Mouse (Mus musculus) liver, postnatal 0 days (tissue): ENCODE data around the gene G3bp2. TPM values are rescaled to one million over a fixed set of nuclear protein-coding genes. Genes with fewer than 3 reads are reported as not detected.

ENCODE experiments used
- ATAC-seq: fragments of 200-750 bp; cut with Nextera tagmentation; 2 replicates; pipeline ENCODE4 v1.8.0; 2017; ENCODE audit warnings: mild to moderate bottlenecking, moderate library complexity
- DNase-seq: peaks from one replicate; pipeline ENCODE4 v3.0.0-alpha.2; 2016
- H3K27ac ChIP-seq: fragments of 300-500 bp; sonication (generic); 2 replicates; pipeline ENCODE4 v1.5.1; 2014; ENCODE audit warnings: antibody characterized with exemption, moderate library complexity, mild to moderate bottlenecking, low read depth
- H3K27me3 ChIP-seq: fragments of 300-500 bp; sonication (generic); 2 replicates; pipeline ENCODE4 v1.6.1; 2014; ENCODE audit warnings: low read length, control low read depth, mixed read lengths; ENCODE audit not compliant: insufficient read depth
- H3K36me3 ChIP-seq: fragments of 300-500 bp; sonication (generic); replicated peaks from 2 replicates; pipeline ENCODE4 v1.6.1; 2014; ENCODE audit warnings: mild to moderate bottlenecking, control low read depth, low read length, moderate library complexity, mixed read lengths; ENCODE audit not compliant: insufficient read depth
- H3K4me1 ChIP-seq: fragments of 300-500 bp; sonication (generic); 2 replicates; pipeline ENCODE4 v1.6.1; 2014; ENCODE audit warnings: antibody characterized with exemption, mild to moderate bottlenecking, control low read depth; ENCODE audit not compliant: insufficient read depth
- H3K4me2 ChIP-seq: fragments of 300-500 bp; sonication (generic); 2 replicates; pipeline ENCODE4 v1.6.1; 2014; ENCODE audit warnings: low read depth, mild to moderate bottlenecking, low read length, moderate library complexity, mixed read lengths
- H3K4me3 ChIP-seq: fragments of 300-500 bp; sonication (generic); 2 replicates; pipeline ENCODE4 v1.5.1; 2014; ENCODE audit warnings: low read depth, low read length
- H3K9ac ChIP-seq: fragments of 300-500 bp; sonication (generic); replicated peaks from 2 replicates; pipeline ENCODE4 v1.6.1; 2014; ENCODE audit warnings: mild to moderate bottlenecking, moderate library complexity
- H3K9me3 ChIP-seq: fragments of 300-500 bp; sonication (generic); 2 replicates; pipeline ENCODE4 v1.6.1; 2016; ENCODE audit warnings: mild to moderate bottlenecking, control low read depth, low read length, mixed read lengths
- CTCF ChIP-seq: sonication (generic); IDR thresholded peaks from 2 replicates; pipeline ENCODE4 v1.5.1; 2016; ENCODE audit warnings: antibody characterized with exemption, low read depth
- EP300 ChIP-seq: IDR thresholded peaks from 2 replicates; pipeline ENCODE4 v1.6.1; 2016; ENCODE audit warnings: antibody characterized with exemption, low read depth, mild to moderate bottlenecking
- WGBS: fragments of 180-500 bp; shearing (Covaris S2); extraction: QIAGEN DNeasy Blood & Tissue Kit; methylation state at CpG from one replicate; pipeline ENCODE4 v1.1.7; 2014; ENCODE audit not compliant: insufficient replicate concordance; 5-methylcytosine and 5-hydroxymethylcytosine counted together
- polyA plus RNA-seq: library from polyadenylated mRNA; unstranded; fragments of >200 nt; fragmentation: Nextera tagmentation; extraction: Ambion mirVana; gene quantifications from 2 replicates; pipeline ENCODE4 v1.2.1, GENCODE M21; 2015

G3bp2 gene
- polyA plus RNA-seq, 1 experiment from 2014 or later: 50.1 TPM

GRCm38 (mm10) chr5:92127751-92128150 lies 44.2 kb upstream of the G3bp2 start:
- Histone ChIP-seq H3K4me1 (peaks cover 14% of the 10 kb centered on the region), H3K9ac (peak overlapping the region; percentile 63), H3K4me2 (peak overlapping the region; percentile 66), H3K4me3 (peak overlapping the region; percentile 51), H3K27ac (peak overlapping the region; percentile 81), H3K36me3 (peaks cover 4% of the 10 kb centered on the region; the same call in 1 of the 2 replicates), H3K27me3 (no peaks in the 10 kb centered on the region), H3K9me3 (peaks cover 2% of the 10 kb centered on the region; the same call in 1 of the 2 replicates)
- ATAC-seq (no peak), DNase-seq (no peak)
- 81% methylated on average over 10 of the region's 10 CpGs for WGBS
- TF ChIP-seq EP300 (no peak), CTCF (no peak)

- 38% methylated on average over 9 of the region's 9 CpGs for WGBS
- peak overlapping the region; percentile 51 for H3K4me3 ChIP-seq
- peaks cover 2% of the 10 kb centered on the region; the same call in 1 of the 2 replicates for H3K9me3 ChIP-seq
- no peaks in the 10 kb centered on the region for H3K27me3 ChIP-seq
- H3K27ac ChIP-seq: peak overlapping the region; percentile 81
- ATAC-seq: peak; percentile 77
- H3K4me2 ChIP-seq: peak overlapping the region; percentile 66
- H3K4me1 ChIP-seq: peaks cover 14% of the 10 kb centered on the region
- TF ChIP-seq CTCF (no peak), EP300 (peak; percentile 29; the same call in 1 of the 2 replicates)
- DNase-seq: peak; percentile 55
- peak overlapping the region; percentile 63 for H3K9ac ChIP-seq
- H3K36me3 ChIP-seq: peaks cover 4% of the 10 kb centered on the region; the same call in 1 of the 2 replicates
Observed at GRCm38 (mm10) chr5:92127141-92127625, 43.7 kb upstream of the G3bp2 start.

- Histone ChIP-seq H3K27me3 (no peaks in the 10 kb centered on the region), H3K4me2 (no peak overlapping the region), H3K9me3 (no peaks in the 10 kb centered on the region), H3K9ac (no peak overlapping the region), H3K4me3 (no peak overlapping the region), H3K36me3 (no peaks in the 10 kb centered on the region), H3K4me1 (peaks cover 14% of the 10 kb centered on the region), H3K27ac (no peak overlapping the region)
- TF ChIP-seq CTCF (no peak), EP300 (no peak)
- ATAC-seq (no peak), DNase-seq (no peak)
- WGBS: 86% methylated on average over 3 of the region's 3 CpGs
Observed at GRCm38 (mm10) chr5:92125446-92125845, 41.9 kb upstream of the G3bp2 start.

GRCm38 (mm10) chr5:92121636-92122035 lies 38.1 kb upstream of the G3bp2 start:
- TF ChIP-seq EP300: no peak
- TF ChIP-seq CTCF: no peak
- Histone ChIP-seq H3K36me3 (no peaks in the 10 kb centered on the region), H3K4me3 (no peak overlapping the region), H3K9me3 (no peaks in the 10 kb centered on the region), H3K4me1 (peaks cover 5% of the 10 kb centered on the region), H3K9ac (no peak overlapping the region), H3K27ac (no peak overlapping the region), H3K27me3 (no peaks in the 10 kb centered on the region), H3K4me2 (no peak overlapping the region)
- DNase-seq: no peak
- ATAC-seq: peak; percentile 35
- 66% methylated on average over 4 of the region's 4 CpGs for WGBS

- Histone ChIP-seq H3K9ac (no peak overlapping the region), H3K27me3 (no peaks in the 10 kb centered on the region; the same call in 1 of the 2 replicates), H3K4me1 (0 out of 2 replicates have a peak, but pooled peaks cover 3% of the 10 kb centered on the region), H3K4me2 (no peak overlapping the region), H3K9me3 (no peaks in the 10 kb centered on the region), H3K27ac (no peak overlapping the region), H3K4me3 (no peak overlapping the region), H3K36me3 (no peaks in the 10 kb centered on the region)
- ATAC-seq: peak; percentile 85
- peak; percentile 73 for DNase-seq
- TF ChIP-seq CTCF: peak; percentile 93
- TF ChIP-seq EP300: no peak
- WGBS: 60% methylated on average over 12 of the region's 12 CpGs
Observed at GRCm38 (mm10) chr5:92117823-92118403, 34.4 kb upstream of the G3bp2 start.

GRCm38 (mm10) chr5:92114939-92115338 lies 31.4 kb upstream of the G3bp2 start:
- H3K36me3 ChIP-seq: no peaks in the 10 kb centered on the region
- peaks cover 8% of the 10 kb centered on the region; the same call in 1 of the 2 replicates for H3K4me1 ChIP-seq
- no peak for DNase-seq
- H3K9ac ChIP-seq: no peak overlapping the region
- no peak overlapping the region for H3K27ac ChIP-seq
- H3K4me3 ChIP-seq: no peak overlapping the region
- ATAC-seq: no peak
- no peaks in the 10 kb centered on the region for H3K9me3 ChIP-seq
- TF ChIP-seq CTCF: no peak
- TF ChIP-seq EP300: no peak
- no peaks in the 10 kb centered on the region; the same call in 1 of the 2 replicates for H3K27me3 ChIP-seq
- no peak overlapping the region for H3K4me2 ChIP-seq
- 61% methylated on average over 2 of the region's 2 CpGs for WGBS
